Mouse (Mus musculus): ENCODE results near the gene Hist1h4c.
"Not testable (repeated sequence)": the region's sequence is repeated elsewhere in the genome, so short reads cannot be mapped to it uniquely, and the experiment has no call there.

DNA sequence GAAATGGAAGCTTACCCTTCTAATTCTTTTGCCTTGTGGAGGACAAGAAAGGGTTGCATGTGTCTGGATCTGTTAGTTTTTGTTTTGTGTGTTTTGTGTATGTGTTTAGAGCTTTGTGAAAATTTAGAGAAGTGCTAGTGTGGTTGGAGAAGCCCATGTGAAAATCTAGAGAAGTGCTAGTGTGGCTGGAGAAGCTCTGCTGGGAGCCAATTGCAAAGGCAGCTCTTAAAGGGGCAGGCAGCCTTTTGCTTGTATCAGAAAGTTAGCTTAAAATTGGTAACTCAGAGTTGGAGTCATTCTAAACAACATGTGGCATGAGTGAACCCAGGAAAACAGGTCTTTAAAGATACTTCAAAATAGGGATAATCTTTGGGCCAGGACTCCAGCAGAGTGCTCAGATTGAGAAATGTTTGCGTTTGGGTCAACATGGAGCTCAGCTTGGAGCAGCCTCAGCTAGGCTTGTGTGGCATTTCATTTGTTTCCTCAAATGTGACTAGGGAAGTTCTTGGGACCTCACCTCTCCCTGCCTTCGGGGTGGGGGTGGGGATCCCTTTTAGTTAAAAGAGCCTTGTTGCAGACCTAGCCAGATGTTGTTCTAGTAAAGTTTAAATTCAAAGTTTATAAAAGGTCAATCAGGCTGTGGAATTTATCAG is 19.5 kb upstream of the Hist1h4c start:
- TF ChIP-seq CTCF (IDR thresholded peaks at IDR 0.05; ENCODE audit: low read depth); EP300 (optimal IDR thresholded peaks at IDR 0.05): not testable (repeated sequence)
